In genomic region chr6:137503009-137503408, GRCm38 (mm10) we compare ENCODE assay signal across 16 mouse cellular contexts.
"Had no signal": no experiment of that assay in that cellular context is flagged by ENCODE, and none has a peak within 500 bp of the region (broad histone marks: within the 10 kb centered on the region; RNA-seq: fewer than 3 reads in every experiment).

No protein-coding gene starts in this region.

- H3K4me3 ChIP-seq: layer of hippocampus, adult 2 months; liver, embryonic 13.5 days; megakaryocyte, embryonic 14.5 days; midbrain, embryonic 10.5 days; midbrain, embryonic 13.5 days had no signal

- ATAC-seq: intestine, postnatal 0 days; lung, postnatal 0 days; midbrain, embryonic 13.5 days; midbrain, embryonic 16.5 days had no signal

- H3K4me1 ChIP-seq: liver, embryonic 13.5 days; midbrain, embryonic 10.5 days; midbrain, embryonic 13.5 days had no signal

- DNase-seq: kidney, adult 2 months; kidney, postnatal 25 days; layer of hippocampus, adult 9-11 months; liver, embryonic 13.5 days; lung, adult 2 months; right cerebral cortex, postnatal 4 days; thymus, adult 18-20 months; thymus, postnatal 36 days had no signal

- H3K4me2 ChIP-seq: liver, embryonic 13.5 days; midbrain, embryonic 13.5 days had no signal

- H3K9me3 ChIP-seq: liver, embryonic 13.5 days; megakaryocyte, embryonic 14.5 days; midbrain, embryonic 10.5 days; midbrain, embryonic 13.5 days had no signal

- H3K27me3 ChIP-seq: liver, embryonic 13.5 days; megakaryocyte, embryonic 14.5 days; midbrain, embryonic 13.5 days had no signal

- H3K36me3 ChIP-seq: liver, embryonic 13.5 days; midbrain, embryonic 10.5 days; midbrain, embryonic 13.5 days had no signal

- H3K27ac ChIP-seq: kidney, postnatal 0 days; layer of hippocampus, adult 2 months; liver, embryonic 13.5 days; midbrain, embryonic 10.5 days; midbrain, embryonic 13.5 days had no signal

- H3K9ac ChIP-seq: liver, embryonic 13.5 days; midbrain, embryonic 13.5 days had no signal
